Mouse (Mus musculus) gastrocnemius, postnatal 36 days (tissue): ENCODE results near the gene Abca8b. TPM values are rescaled to one million over a fixed set of nuclear protein-coding genes. Genes with fewer than 3 reads are reported as not detected.
A peak's percentile ranks its signal among the peaks of the same experiment; 100 is the strongest.

Experiments used
- DNase-seq, 2 experiments: peaks; one replicate each; pipeline ENCODE4 v3.0.0; 2022
- intact Hi-C: fragments of 180-260 bp; cut with DNase I; formaldehyde crosslinking; loops from one replicate; pipeline ENCODE4 v1.15.1; 2025
- total RNA-seq, 2 experiments: library from RNA; stranded (reverse); gene quantifications; 2 replicates each; pipeline ENCODE4 v1.2.3; 2021

Gene Abca8b
- total RNA-seq, 2 experiments from 2014 or later, result 12.0 to 12.3 TPM

GRCm38 (mm10) chr11:109885521-109885920 lies 110.1 kb downstream of the Abca8b start:
- intact Hi-C loops, result no loop called here

GRCm38 (mm10) chr11:109884801-109885200 lies 110.8 kb downstream of the Abca8b start:
- intact Hi-C loops, result no loop called here
- peak; percentile 41 to 67 for DNase-seq

More at GRCm38 (mm10) chr11:109885521-109885920, 110.1 kb downstream of the Abca8b start:
- DNase-seq, result no peak

- intact Hi-C loops, result no loop called here
- no peak for DNase-seq
Measured at GRCm38 (mm10) chr11:109884126-109884525, 111.5 kb downstream of the Abca8b start.

Other genes with a start within 250 kb of the Abca8b start
- gene 1700012B07Rik, start 167.8 kb downstream of the Abca8b start, total RNA-seq, result not detected
- gene Abca8a, start 100.1 kb upstream of the Abca8b start, total RNA-seq, result 10 to 100 TPM; 24.7 to 30.4 TPM
- 10 to 100 TPM in 1 of 2 experiments, 1 to 10 TPM in 1; 8.8 to 10.2 TPM for gene Abca9, start 172.4 kb upstream of the Abca8b start, total RNA-seq